Mouse (Mus musculus) ES-E14 (cell line): Measurements from ENCODE around the gene Tbc1d16. TPM values are rescaled to one million over a fixed set of nuclear protein-coding genes. Genes with fewer than 3 reads are reported as not detected.

Experiments
- DNase-seq: peaks from one replicate; pipeline ENCODE4 v3.0.0-alpha.2; 2013; ENCODE audit warnings: low read depth, low spot score
- H3K27ac ChIP-seq: 2 replicates; pipeline ENCODE4 v1.5.1; 2012; ENCODE audit warnings: low read depth, mild to moderate bottlenecking, low read length, moderate library complexity, mixed read lengths; ENCODE audit not compliant: poor library complexity, insufficient read depth, severe bottlenecking
- H3K36me3 ChIP-seq: 2 replicates; pipeline ENCODE4 v1.6.1; 2012; ENCODE audit warnings: mild to moderate bottlenecking, low read length, moderate library complexity, mixed read lengths; ENCODE audit not compliant: control insufficient read depth, poor library complexity, insufficient read depth, severe bottlenecking
- H3K4me1 ChIP-seq, 2 experiments: fragments of 150-350 bp in 1 of 2; sonication (generic) in 1 of 2; 2 replicates each; pipeline ENCODE4 v1.6.1; 2012; ENCODE audit warnings: low read length in 2 of 2, mild to moderate bottlenecking in 1 of 2, mixed read lengths in 1 of 2; ENCODE audit not compliant: control insufficient read depth in 2 of 2, insufficient read depth in 2 of 2, poor library complexity in 1 of 2
- H3K4me3 ChIP-seq, 2 experiments: fragments of 150-350 bp in 1 of 2; sonication (generic) in 1 of 2; 2 replicates each; pipeline ENCODE4 v1.5.1; 2012; ENCODE audit warnings: low read length in 2 of 2, low read depth in 1 of 2, mild to moderate bottlenecking in 1 of 2, mixed read lengths in 1 of 2; ENCODE audit not compliant: insufficient read depth in 1 of 2, poor library complexity in 1 of 2, severe bottlenecking in 1 of 2
- H3K9ac ChIP-seq: 2 replicates; pipeline ENCODE4 v1.6.1; 2012; ENCODE audit warnings: low read depth, mild to moderate bottlenecking, low read length, mixed read lengths; ENCODE audit not compliant: poor library complexity, insufficient read depth, severe bottlenecking
- H3K9me3 ChIP-seq: fragments of 150-350 bp; sonication (generic); 2 replicates; pipeline ENCODE4 v1.6.1; 2012; ENCODE audit warnings: low read depth, mild to moderate bottlenecking, low read length; ENCODE audit not compliant: control insufficient read depth, insufficient read depth
- CHD2 ChIP-seq: IDR thresholded peaks from 2 replicates; pipeline ENCODE4 v1.6.1; 2014; ENCODE audit warnings: mild to moderate bottlenecking, low read depth, low read length, inconsistent platforms
- HCFC1 ChIP-seq: IDR thresholded peaks from 2 replicates; pipeline ENCODE4 v1.6.1; 2012; ENCODE audit warnings: low read length, inconsistent platforms, borderline replicate concordance; ENCODE audit not compliant: insufficient read depth
- MAFK ChIP-seq: IDR thresholded peaks from 2 replicates; pipeline ENCODE4 v1.6.1; 2014; ENCODE audit warnings: mild to moderate bottlenecking, low read depth, low read length, inconsistent platforms; ENCODE audit not compliant: insufficient read depth
- ZC3H11A ChIP-seq: IDR thresholded peaks from 2 replicates; pipeline ENCODE4 v1.6.1; 2012; ENCODE audit warnings: low read depth, mild to moderate bottlenecking, inconsistent platforms, low read length, borderline replicate concordance
- ZNF384 ChIP-seq: IDR thresholded peaks from 2 replicates; pipeline ENCODE4 v1.6.1; 2012; ENCODE audit warnings: low read depth, low read length, inconsistent platforms
- in situ Hi-C, 2 experiments: fragments of 600-800 bp; cut with MboI; formaldehyde crosslinking; loops; one replicate each; pipeline ENCODE4 v1.15.1; 2025; ENCODE audit warnings: low sequenced_read_pairs in 2 of 2, inconsistent platforms in 1 of 2; ENCODE audit not compliant: unreplicated experiment in 2 of 2
- total RNA-seq: library from RNA; depleted of rRNA; stranded (reverse); fragments of 300-350 nt; gene quantifications from 2 replicates; pipeline ENCODE4 v1.2.3, GENCODE M21; 2012

The Tbc1d16 gene
- total RNA-seq, 1 experiment = 6.3 TPM

DNA sequence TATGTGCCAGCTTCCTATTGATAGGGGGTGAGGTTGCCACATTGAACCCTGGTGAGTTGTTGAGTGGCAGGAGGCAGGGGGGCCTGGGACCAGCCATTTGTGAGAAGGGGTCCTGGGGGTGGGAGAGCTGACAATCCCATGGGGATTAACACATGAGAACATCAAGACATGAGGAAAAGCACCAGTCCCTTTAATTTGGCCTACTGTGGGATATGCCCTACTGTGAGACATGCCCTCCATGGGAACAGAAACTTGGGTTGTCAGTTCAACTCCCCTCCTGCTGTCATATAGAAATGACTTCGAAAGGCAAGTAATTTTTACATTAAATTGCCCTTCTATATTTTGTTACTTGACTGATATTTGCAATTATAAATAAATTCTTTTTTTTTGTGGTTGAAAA lies 59.4 kb downstream of the Tbc1d16 start:
- Histone ChIP-seq H3K36me3 (no peaks in the 10 kb centered on the region), H3K9me3 (no peaks in the 10 kb centered on the region), H3K4me3 (no peak overlapping the region), H3K4me1 (no peaks in the 10 kb centered on the region), H3K27ac (no peak overlapping the region), H3K9ac (no peak overlapping the region)
- DNase-seq = no peak
- in situ Hi-C loops = no loop called here
- TF ChIP-seq MAFK = no peak
- no peak for TF ChIP-seq HCFC1

DNA sequence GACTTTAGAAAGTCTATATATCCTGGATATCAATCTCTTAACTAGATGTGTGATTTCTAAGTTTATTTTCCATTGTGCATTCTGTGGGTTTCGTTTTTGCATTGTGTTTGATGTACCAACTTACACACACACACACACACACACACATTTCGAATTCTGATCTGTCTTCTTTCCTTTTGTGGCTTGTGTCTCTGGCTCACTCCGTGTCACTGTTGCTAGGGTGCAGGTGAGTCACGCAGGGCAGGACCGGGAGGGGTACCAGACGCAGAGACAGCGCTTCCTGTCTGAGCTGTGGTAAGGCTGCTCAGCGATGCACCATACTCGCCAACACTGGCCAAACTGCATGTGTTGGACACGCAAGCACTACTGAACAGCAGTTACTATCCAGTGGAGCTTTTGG lies 62.3 kb downstream of the Tbc1d16 start:
- in situ Hi-C loops = no loop called here
- DNase-seq = no peak
- H3K36me3 ChIP-seq = no peaks in the 10 kb centered on the region
- no peak overlapping the region for H3K4me3 ChIP-seq
- TF ChIP-seq ZNF384 (no peak), CHD2 (no peak), ZC3H11A (no peak), HCFC1 (no peak), MAFK (no peak)
- no peak overlapping the region for H3K9ac ChIP-seq
- H3K4me1 ChIP-seq = no peaks in the 10 kb centered on the region
- no peak overlapping the region for H3K27ac ChIP-seq
- H3K9me3 ChIP-seq = no peaks in the 10 kb centered on the region

DNA sequence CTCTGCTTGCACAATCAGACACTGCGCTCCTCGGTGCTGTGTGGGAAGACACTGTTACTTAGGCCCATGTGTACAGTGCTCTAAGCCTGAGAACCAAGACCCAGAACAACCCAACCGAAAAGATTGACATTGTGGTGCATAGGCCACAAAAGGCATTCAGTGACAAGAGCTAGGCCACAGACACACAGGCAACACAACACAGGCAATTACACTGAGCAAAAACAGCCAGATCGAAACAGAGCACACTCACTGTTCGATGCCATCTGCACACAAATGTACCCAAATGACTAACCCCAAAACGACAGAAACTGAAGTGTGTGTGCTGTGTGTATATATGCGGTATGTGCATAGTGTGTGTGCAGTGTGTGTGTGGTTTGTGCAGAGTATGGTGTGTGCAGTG lies 63.9 kb downstream of the Tbc1d16 start:
- Histone ChIP-seq H3K4me3 (no peak overlapping the region), H3K9ac (no peak overlapping the region), H3K27ac (no peak overlapping the region; the same call in 1 of the 2 replicates), H3K9me3 (no peaks in the 10 kb centered on the region), H3K4me1 (no peaks in the 10 kb centered on the region; a peak in 1 of 4 replicates), H3K36me3 (no peaks in the 10 kb centered on the region)
- TF ChIP-seq HCFC1 = no peak
- no peak for TF ChIP-seq CHD2
- no peak for TF ChIP-seq MAFK
- TF ChIP-seq ZC3H11A = no peak
- TF ChIP-seq ZNF384 = no peak
- in situ Hi-C loops = no loop called here
- DNase-seq = no peak

DNA sequence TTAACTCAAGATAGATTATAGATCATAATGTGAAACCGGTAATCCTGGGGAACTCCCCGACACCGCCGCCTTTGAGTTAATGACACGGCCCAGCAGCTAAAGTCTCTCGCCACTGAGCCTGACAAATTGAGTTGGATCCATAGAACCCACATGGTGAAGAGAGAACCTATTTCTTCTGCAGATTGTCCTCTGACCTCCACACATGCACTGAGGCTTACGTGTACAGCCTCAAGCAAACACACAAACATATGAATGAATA lies 64.6 kb downstream of the Tbc1d16 start:
- DNase-seq = no peak
- Histone ChIP-seq H3K9ac (no peak overlapping the region), H3K4me1 (no peaks in the 10 kb centered on the region; a peak in 1 of 4 replicates), H3K4me3 (no peak overlapping the region), H3K27ac (no peak overlapping the region), H3K36me3 (no peaks in the 10 kb centered on the region), H3K9me3 (no peaks in the 10 kb centered on the region)
- no peak for TF ChIP-seq ZNF384
- no peak for TF ChIP-seq MAFK
- no peak for TF ChIP-seq ZC3H11A
- no peak for TF ChIP-seq HCFC1
- no peak for TF ChIP-seq CHD2
- in situ Hi-C loops = no loop called here

DNA sequence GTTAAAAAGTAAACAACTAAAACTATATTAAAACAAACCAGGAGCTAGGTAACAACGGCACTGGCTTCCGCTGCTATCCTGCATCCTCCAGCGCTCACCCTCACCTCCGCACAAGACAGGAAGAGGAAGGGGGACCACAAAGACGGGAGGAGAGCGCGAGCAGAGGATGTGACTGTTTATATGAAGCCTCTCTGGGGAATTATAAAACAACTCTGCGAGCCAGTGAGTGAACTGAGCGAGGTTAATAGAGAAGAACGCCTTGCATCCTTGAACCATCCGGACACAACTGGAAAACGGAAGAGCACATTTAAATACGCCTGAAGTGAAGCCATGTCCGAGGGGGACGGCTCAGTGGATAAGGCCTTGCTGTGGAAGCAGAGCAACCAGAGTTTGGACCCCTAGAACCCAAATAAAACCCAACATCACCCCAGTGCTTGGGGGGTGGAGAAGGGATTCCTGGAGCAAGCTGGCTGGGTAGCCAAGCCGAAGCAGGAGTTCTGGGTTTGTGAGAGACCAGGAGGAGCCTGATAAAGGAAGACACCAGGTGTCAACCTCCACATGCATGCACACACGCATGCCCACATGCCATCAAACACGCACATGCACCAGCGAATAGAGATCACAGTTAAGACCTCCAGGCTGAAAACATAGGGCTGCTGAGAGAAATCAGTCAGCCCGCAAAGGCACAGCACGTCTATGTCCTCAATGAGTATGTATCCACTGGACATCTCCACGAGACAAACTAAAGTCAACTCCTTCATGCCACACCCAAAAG lies 65.2 kb downstream of the Tbc1d16 start:
- DNase-seq = no peak
- H3K4me1 ChIP-seq = no peaks in the 10 kb centered on the region; a peak in 1 of 4 replicates
- no peaks in the 10 kb centered on the region for H3K9me3 ChIP-seq
- TF ChIP-seq CHD2 (no peak), MAFK (no peak), ZNF384 (no peak), HCFC1 (no peak), ZC3H11A (no peak)
- in situ Hi-C loops = no loop called here
- no peak overlapping the region for H3K9ac ChIP-seq
- H3K27ac ChIP-seq = no peak overlapping the region
- no peaks in the 10 kb centered on the region for H3K36me3 ChIP-seq
- H3K4me3 ChIP-seq = no peak overlapping the region
